Mouse (Mus musculus) kidney, adult 2 months (tissue): Measurements from ENCODE around the gene Rpl27a. TPM values are rescaled to one million over a fixed set of nuclear protein-coding genes. Genes with fewer than 3 reads are reported as not detected.

ENCODE experiments used
- DNase-seq: peaks from one replicate; pipeline ENCODE4 v3.0.0; 2021
- H3K27ac ChIP-seq: fragments of 200-500 bp; 2 replicates; pipeline ENCODE4 v1.5.1; 2012; ENCODE audit warnings: low read depth, low read length, control low read depth, inconsistent platforms; ENCODE audit not compliant: insufficient read depth
- H3K27me3 ChIP-seq: fragments of 200-500 bp; replicated peaks from 2 replicates; pipeline ENCODE4 v1.6.1; 2012; ENCODE audit warnings: mild to moderate bottlenecking, moderate library complexity, low read length, inconsistent platforms; ENCODE audit not compliant: control insufficient read depth, insufficient read depth
- H3K36me3 ChIP-seq: fragments of 200-500 bp; 2 replicates; pipeline ENCODE4 v1.6.1; 2012; ENCODE audit warnings: mild to moderate bottlenecking, moderate library complexity, low read length, inconsistent platforms; ENCODE audit not compliant: control insufficient read depth, insufficient read depth
- H3K4me1 ChIP-seq: fragments of 200-500 bp; 2 replicates; pipeline ENCODE4 v1.6.1; 2011; ENCODE audit warnings: low read length; ENCODE audit not compliant: control insufficient read depth, insufficient read depth
- H3K4me3 ChIP-seq: fragments of 200-500 bp; 2 replicates; pipeline ENCODE4 v1.5.1; 2011; ENCODE audit warnings: mild to moderate bottlenecking, low read depth, low read length, control low read depth; ENCODE audit not compliant: insufficient read depth
- CTCF ChIP-seq: fragments of 200-500 bp; conservative IDR thresholded peaks from 2 replicates; pipeline ENCODE4 v1.5.1; 2011; ENCODE audit warnings: low read depth, mild to moderate bottlenecking, control low read depth, low read length, moderate library complexity, mixed read lengths; ENCODE audit not compliant: insufficient read depth, insufficient read length
- POLR2A ChIP-seq: fragments of 200-500 bp; IDR thresholded peaks from one replicate; pipeline ENCODE4 v1.6.1; 2011; ENCODE audit warnings: low read depth, low read length, control low read depth
- whole genome bisulfite sequencing: fragments of 180-500 bp; shearing (Covaris S2); methylation state at CpG from one replicate; pipeline ENCODE4 v1.1.7; 2018; 5-methylcytosine and 5-hydroxymethylcytosine counted together
- polyA plus RNA-seq: library from polyadenylated mRNA; depleted of rRNA; stranded (reverse); fragments of >200 nt; gene quantifications from 2 replicates; pipeline ENCODE4 v1.2.3, GENCODE M21; 2012

Gene Rpl27a
- polyA plus RNA-seq, 1 experiment: 374 TPM

GRCm38 (mm10) chr7:109533129-109533528 lies 14.2 kb downstream of the Rpl27a start:
- Histone ChIP-seq H3K4me1 (no peaks in the 10 kb centered on the region), H3K27ac (no peak overlapping the region), H3K27me3 (no peaks in the 10 kb centered on the region), H3K36me3 (no peaks in the 10 kb centered on the region), H3K4me3 (no peak overlapping the region)
- 87% methylated on average over 4 of the region's 4 CpGs for WGBS
- TF ChIP-seq POLR2A (no peak), CTCF (no peak)
- no peak for DNase-seq

- 92% methylated on average over 4 of the region's 4 CpGs for WGBS
- H3K36me3 ChIP-seq: no peaks in the 10 kb centered on the region
- TF ChIP-seq CTCF: no peak
- no peak for TF ChIP-seq POLR2A
Observed at GRCm38 (mm10) chr7:109533888-109534287, 14.9 kb downstream of the Rpl27a start.

GRCm38 (mm10) chr7:109534921-109535320 lies 16.0 kb downstream of the Rpl27a start:
- Histone ChIP-seq H3K4me3 (no peak overlapping the region), H3K27me3 (no peaks in the 10 kb centered on the region), H3K27ac (no peak overlapping the region), H3K4me1 (no peaks in the 10 kb centered on the region), H3K36me3 (no peaks in the 10 kb centered on the region)
- TF ChIP-seq CTCF (no peak), POLR2A (no peak)
- no peak for DNase-seq
- WGBS: 95% methylated on average over 3 of the region's 3 CpGs

More at GRCm38 (mm10) chr7:109533888-109534287, 14.9 kb downstream of the Rpl27a start:
- Histone ChIP-seq H3K4me3 (no peak overlapping the region), H3K4me1 (no peaks in the 10 kb centered on the region), H3K27ac (no peak overlapping the region), H3K27me3 (no peaks in the 10 kb centered on the region)
- no peak for DNase-seq

GRCm38 (mm10) chr7:109536451-109536946 lies 17.6 kb downstream of the Rpl27a start:
- Histone ChIP-seq H3K36me3 (no peaks in the 10 kb centered on the region), H3K27ac (peak overlapping the region; percentile 20; the same call in 1 of the 2 replicates), H3K27me3 (no peaks in the 10 kb centered on the region), H3K4me1 (no peaks in the 10 kb centered on the region), H3K4me3 (no peak overlapping the region)
- peak; percentile 56 for DNase-seq
- TF ChIP-seq POLR2A: no peak
- TF ChIP-seq CTCF: no peak
- WGBS: 70% methylated on average over 4 of the region's 4 CpGs

- Histone ChIP-seq H3K27me3 (no peaks in the 10 kb centered on the region), H3K4me1 (0 out of 2 replicates have a peak, but pooled peaks cover 3% of the 10 kb centered on the region), H3K27ac (peak overlapping the region; percentile 59), H3K36me3 (no peaks in the 10 kb centered on the region; the same call in none of the 2 replicates), H3K4me3 (no peak overlapping the region)
- DNase-seq: no peak
- no peak for TF ChIP-seq CTCF
- no peak for TF ChIP-seq POLR2A
Observed at GRCm38 (mm10) chr7:109540902-109541301, 22.0 kb downstream of the Rpl27a start.

GRCm38 (mm10) chr7:109541609-109542363 lies 22.8 kb downstream of the Rpl27a start:
- Histone ChIP-seq H3K27ac (peak overlapping the region; percentile 59), H3K27me3 (no peaks in the 10 kb centered on the region), H3K36me3 (no peaks in the 10 kb centered on the region; the same call in none of the 2 replicates), H3K4me3 (no peak overlapping the region), H3K4me1 (0 out of 2 replicates have a peak, but pooled peaks cover 3% of the 10 kb centered on the region)
- DNase-seq: no peak
- 78% methylated on average over 10 of the region's 10 CpGs for WGBS
- no peak for TF ChIP-seq POLR2A
- TF ChIP-seq CTCF: no peak

- Histone ChIP-seq H3K27ac (peak overlapping the region; percentile 59), H3K4me1 (0 out of 2 replicates have a peak, but pooled peaks cover 3% of the 10 kb centered on the region), H3K4me3 (no peak overlapping the region), H3K27me3 (no peaks in the 10 kb centered on the region), H3K36me3 (no peaks in the 10 kb centered on the region; the same call in none of the 2 replicates)
- 85% methylated on average over 3 of the region's 3 CpGs for WGBS
- no peak for TF ChIP-seq CTCF
- TF ChIP-seq POLR2A: no peak
- DNase-seq: no peak
Observed at GRCm38 (mm10) chr7:109542364-109542628, 23.3 kb downstream of the Rpl27a start.

- H3K4me1 ChIP-seq: 0 out of 2 replicates have a peak, but pooled peaks cover 3% of the 10 kb centered on the region
- WGBS: 64% methylated on average over 5 of the region's 5 CpGs
Observed at GRCm38 (mm10) chr7:109544792-109545191, 25.8 kb downstream of the Rpl27a start.

More at GRCm38 (mm10) chr7:109544792-109545191, 25.8 kb downstream of the Rpl27a start:
- no peak for DNase-seq
- Histone ChIP-seq H3K27ac (no peak overlapping the region; the same call in 1 of the 2 replicates), H3K36me3 (no peaks in the 10 kb centered on the region; the same call in none of the 2 replicates), H3K4me3 (no peak overlapping the region), H3K27me3 (no peaks in the 10 kb centered on the region)
- TF ChIP-seq CTCF (no peak), POLR2A (no peak)
